Mouse (Mus musculus) bone marrow, adult 2 months (tissue): Measurements from ENCODE around the gene Pip4k2c. TPM values are rescaled to one million over a fixed set of nuclear protein-coding genes. Genes with fewer than 3 reads are reported as not detected.
"Not testable (repeated sequence)": the region's sequence is repeated elsewhere in the genome, so short reads cannot be mapped to it uniquely, and the experiment has no call there.

Experiments
- H3K27ac ChIP-seq: fragments of 200-500 bp; 2 replicates; pipeline ENCODE4 v1.5.1; 2012; ENCODE audit warnings: low read depth, mild to moderate bottlenecking, control low read depth, inconsistent platforms, low read length; ENCODE audit not compliant: control insufficient read depth, poor library complexity, insufficient read depth
- H3K4me1 ChIP-seq: fragments of 200-500 bp; 2 replicates; pipeline ENCODE4 v1.6.1; 2011; ENCODE audit warnings: low read length; ENCODE audit not compliant: control insufficient read depth, insufficient read depth
- H3K4me3 ChIP-seq: fragments of 200-500 bp; replicated peaks from 2 replicates; pipeline ENCODE3; 2011; ENCODE audit warnings: mild to moderate bottlenecking, low read depth, low read length, control low read depth; ENCODE audit not compliant: control insufficient read depth
- CTCF ChIP-seq: fragments of 200-500 bp; IDR thresholded peaks from 2 replicates; pipeline ENCODE4 v1.5.1; 2011; ENCODE audit warnings: low read length, control low read depth; ENCODE audit not compliant: control insufficient read depth, insufficient read depth
- POLR2A ChIP-seq: fragments of 200-500 bp; IDR thresholded peaks from 2 replicates; pipeline ENCODE4 v1.6.1; 2011; ENCODE audit warnings: low read depth, mild to moderate bottlenecking, control low read depth, low read length, borderline replicate concordance; ENCODE audit not compliant: control insufficient read depth
- WGBS: fragments of 180-500 bp; shearing (Covaris S2); methylation state at CpG from one replicate; pipeline ENCODE4 v1.1.7; 2018; 5-methylcytosine and 5-hydroxymethylcytosine counted together
- polyA plus RNA-seq: library from polyadenylated mRNA; stranded (reverse); fragments of >200 nt; gene quantifications from 2 replicates; pipeline ENCODE4 v1.2.4, GENCODE M21; 2011; ENCODE audit warnings: low replicate concordance; ENCODE audit not compliant: missing spikeins, insufficient read depth, insufficient read length

Pip4k2c gene
- polyA plus RNA-seq, 1 experiment = 24.9 TPM

GRCm38 (mm10) chr10:127165654-127166403, 45.6 kb downstream of the Pip4k2c start:
- peak overlapping the region; percentile 93 for H3K4me3 ChIP-seq
- TF ChIP-seq POLR2A (peak; percentile 77; the same call in 1 of the 2 replicates), CTCF (no peak)
- WGBS = under 1% methylated on average over 56 of the region's 56 CpGs
- peaks cover 7% of the 10 kb centered on the region; the same call in 1 of the 2 replicates for H3K4me1 ChIP-seq
- peak overlapping the region; percentile 99 for H3K27ac ChIP-seq

GRCm38 (mm10) chr10:127165354-127165653, 46.1 kb downstream of the Pip4k2c start:
- H3K4me1 ChIP-seq = peaks cover 7% of the 10 kb centered on the region; the same call in 1 of the 2 replicates
- H3K27ac ChIP-seq = peak overlapping the region; percentile 99
- H3K4me3 ChIP-seq = peak overlapping the region; percentile 93
- under 1% methylated on average over 42 of the region's 42 CpGs for WGBS
- TF ChIP-seq CTCF = no peak
- no peak for TF ChIP-seq POLR2A

DNA sequence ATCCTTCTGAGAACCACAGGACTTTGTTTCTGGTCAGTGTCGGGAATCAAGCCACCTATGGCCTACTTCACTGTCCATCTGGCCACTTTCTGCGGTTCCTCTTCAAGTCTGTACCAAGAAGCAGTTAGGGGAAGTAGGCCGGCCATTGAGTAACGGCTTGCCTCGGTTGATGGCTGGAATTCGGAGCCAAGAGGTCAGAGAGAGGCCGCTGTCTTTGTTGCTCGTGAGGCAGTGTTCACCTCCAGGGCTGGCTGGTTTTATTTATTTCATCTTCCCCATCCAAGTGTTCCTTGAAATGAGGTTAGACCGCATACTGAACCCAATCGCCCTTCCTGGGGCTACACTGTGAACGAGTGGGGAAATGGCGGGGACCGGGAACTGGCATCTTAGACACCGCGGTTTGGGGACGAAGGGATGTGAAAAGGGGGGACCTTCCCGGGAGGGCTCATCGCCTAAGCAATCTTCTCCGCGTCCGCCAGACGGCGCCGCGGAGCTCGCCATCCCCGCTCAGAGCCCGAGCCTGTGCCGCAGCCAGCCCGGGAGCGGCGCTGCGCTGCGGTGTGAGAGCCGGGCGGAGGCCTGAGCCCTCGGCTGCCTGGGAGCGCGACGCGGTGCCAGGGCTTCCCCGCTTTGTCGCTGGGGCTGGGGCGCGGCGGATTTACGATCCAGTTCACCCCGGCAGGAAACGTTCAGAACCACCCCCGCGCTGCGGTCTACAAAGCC, 46.6 kb downstream of the Pip4k2c start, which contains the start of gene B4galnt1:
B4galnt1 (plus strand) TSS at position 595 of the 723 bp plus-strand sequence.
- TF ChIP-seq CTCF = peak; percentile 75
- peak; percentile 80; the same call in 1 of the 2 replicates for TF ChIP-seq POLR2A
- Histone ChIP-seq H3K4me3 (peak within 1 kb of the TSS; percentile 93), H3K27ac (peak within 1 kb of the TSS; percentile 99), H3K4me1 (peaks cover 7% of the 10 kb centered on the region; the same call in 1 of the 2 replicates)
- WGBS = 2% methylated on average over 52 of the region's 52 CpGs

DNA sequence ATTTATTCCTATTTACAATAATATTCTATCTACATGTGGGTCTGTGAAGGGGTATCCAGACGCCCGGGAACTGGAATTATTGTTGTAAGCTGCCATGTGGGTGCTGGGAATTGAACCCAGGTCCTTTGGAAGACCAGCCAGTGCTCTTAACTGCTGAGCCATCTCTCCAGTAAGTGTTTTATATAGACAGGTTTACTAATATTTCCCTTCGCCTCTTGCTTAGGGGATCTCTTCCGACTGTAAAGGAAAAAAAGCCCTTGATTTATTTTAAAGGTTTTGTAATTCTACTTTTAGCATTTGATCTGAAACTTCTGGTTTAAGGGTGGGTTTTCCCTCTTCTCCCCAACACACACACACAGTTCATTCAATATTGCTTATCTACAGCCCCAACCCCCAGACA, 47.2 kb downstream of the Pip4k2c start:
- no peak for TF ChIP-seq CTCF
- no peak for TF ChIP-seq POLR2A
- H3K4me1 ChIP-seq = peaks cover 7% of the 10 kb centered on the region; the same call in 1 of the 2 replicates
- 66% methylated on average over 4 of the region's 4 CpGs for WGBS
- H3K27ac ChIP-seq = no peak overlapping the region; the same call in 1 of the 2 replicates
- H3K4me3 ChIP-seq = no peak overlapping the region

DNA sequence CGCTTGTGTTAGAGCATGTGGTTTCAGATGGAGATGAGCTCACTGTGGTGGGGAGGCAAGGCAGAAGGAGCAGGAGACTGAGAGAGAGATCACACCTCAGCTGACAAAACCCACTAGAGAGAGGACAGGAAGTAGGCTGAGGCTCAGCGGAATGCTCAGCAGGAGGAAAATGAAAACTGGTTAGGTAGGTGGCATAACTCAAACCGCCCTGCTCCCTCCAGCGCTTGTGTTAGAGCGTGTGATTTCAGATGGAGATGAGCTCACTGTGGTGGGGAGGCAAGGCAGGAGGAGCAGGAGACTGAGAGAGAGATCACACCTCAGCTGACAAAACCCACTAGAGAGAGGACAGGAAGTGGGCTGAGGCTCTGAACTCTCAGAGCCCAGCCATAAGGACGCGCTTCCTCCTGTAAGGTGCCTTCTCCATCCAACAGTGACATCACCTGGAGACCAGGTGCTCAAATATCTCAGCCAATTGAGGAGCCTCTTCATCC, 48.6 kb downstream of the Pip4k2c start:
- not testable (repeated sequence) for H3K4me3 ChIP-seq, H3K4me1 ChIP-seq
- 10% methylated on average over 7 of the region's 7 CpGs for WGBS
- peak overlapping the region; percentile 35; the same call in 1 of the 2 replicates for H3K27ac ChIP-seq

DNA sequence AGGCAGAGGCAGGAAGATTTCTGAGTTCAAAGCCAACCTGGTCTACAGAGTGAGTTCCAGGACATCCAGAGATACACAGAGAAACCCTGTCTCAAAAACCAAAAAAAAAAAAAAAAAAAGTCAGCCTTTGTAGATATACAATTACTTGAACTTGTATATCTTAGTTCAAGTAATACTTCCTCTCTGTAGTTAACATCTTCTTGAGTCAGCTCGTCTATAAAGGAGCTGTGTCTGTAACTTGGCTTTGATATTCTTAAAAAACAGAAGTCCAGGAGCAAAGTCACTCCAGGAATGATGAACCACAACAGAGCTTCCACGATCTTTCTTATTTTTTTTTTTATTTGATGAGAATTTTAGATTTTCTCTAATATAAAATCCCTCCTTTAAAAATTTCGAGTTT, 50.7 kb downstream of the Pip4k2c start:
- WGBS = 37% methylated on average over 3 of the region's 3 CpGs
- H3K27ac ChIP-seq = no peak overlapping the region
- TF ChIP-seq POLR2A = no peak
- TF ChIP-seq CTCF = no peak
- peaks cover 2% of the 10 kb centered on the region; the same call in 1 of the 2 replicates for H3K4me1 ChIP-seq
- H3K4me3 ChIP-seq = no peak overlapping the region

DNA sequence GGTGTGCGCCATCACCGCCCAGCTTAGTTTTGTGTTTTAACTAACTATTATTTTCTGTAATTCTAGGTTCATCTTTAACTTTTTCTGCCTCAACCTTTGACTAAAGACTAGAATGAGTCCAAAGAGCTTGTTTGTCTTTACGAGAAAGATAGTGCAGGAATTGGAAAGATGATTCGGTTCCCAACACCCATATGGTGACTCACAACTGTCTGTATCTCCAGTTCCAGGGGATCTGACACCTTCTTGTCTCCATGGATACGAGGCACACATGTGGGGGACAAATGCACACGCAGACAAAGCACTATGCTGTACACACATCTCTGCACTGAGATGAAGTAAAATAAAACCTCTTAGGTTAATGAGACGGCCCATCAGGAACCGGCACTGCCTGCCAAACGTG, 51.3 kb downstream of the Pip4k2c start:
- 83% methylated on average over 9 of the region's 9 CpGs for WGBS
- Histone ChIP-seq H3K4me1 (peaks cover 2% of the 10 kb centered on the region; the same call in 1 of the 2 replicates), H3K4me3 (no peak overlapping the region), H3K27ac (no peak overlapping the region)
- TF ChIP-seq CTCF (no peak), POLR2A (no peak)

- 62% methylated on average over 3 of the region's 3 CpGs for WGBS
Observed at GRCm38 (mm10) chr10:127158471-127158870, 52.9 kb downstream of the Pip4k2c start.

More at GRCm38 (mm10) chr10:127158471-127158870, 52.9 kb downstream of the Pip4k2c start:
- no peak overlapping the region for H3K27ac ChIP-seq
- no peak overlapping the region for H3K4me3 ChIP-seq
- TF ChIP-seq CTCF (no peak), POLR2A (no peak)
- H3K4me1 ChIP-seq = no peaks in the 10 kb centered on the region; the same call in 1 of the 2 replicates
